Mouse (Mus musculus) kidney, adult 2 months (tissue): Measurements from ENCODE around the gene Cdh4.

Experiments used
- CTCF ChIP-seq: fragments of 200-500 bp; conservative IDR thresholded peaks from 2 replicates; pipeline ENCODE4 v1.5.1; 2011; ENCODE audit warnings: low read depth, mild to moderate bottlenecking, control low read depth, low read length, moderate library complexity, mixed read lengths; ENCODE audit not compliant: insufficient read depth, insufficient read length
- POLR2A ChIP-seq: fragments of 200-500 bp; IDR thresholded peaks from one replicate; pipeline ENCODE4 v1.6.1; 2011; ENCODE audit warnings: low read depth, low read length, control low read depth

GRCm38 (mm10) chr2:179526976-179527375 lies 84.7 kb downstream of the Cdh4 start:
- TF ChIP-seq CTCF (no peak), POLR2A (no peak)
